Mouse (Mus musculus): Measurements from ENCODE around the gene Boc. TPM values are rescaled to one million over a fixed set of nuclear protein-coding genes. Genes with fewer than 3 reads are reported as not detected.
"Not testable (repeated sequence)": the region's sequence is repeated elsewhere in the genome, so short reads cannot be mapped to it uniquely, and the experiment has no call there.

Boc gene
- total RNA-seq, 4 experiments from 2014 or later = 3.5 to 4.0 (median 3.8) TPM

- DNase-seq (ENCODE audit: low spot score) = no peak
These were observed 67.6 kb downstream of the Boc start for GRCm38 (mm10) chr16:44491051-44491450.

GRCm38 (mm10) chr16:44487194-44487593 lies 71.5 kb downstream of the Boc start:
- DNase-seq (ENCODE audit: low spot score) = no peak

GRCm38 (mm10) chr16:44486612-44487011 lies 72.1 kb downstream of the Boc start:
- DNase-seq (ENCODE audit: low spot score) = no peak

- DNase-seq (ENCODE audit: low spot score) = no peak
These were observed 73.0 kb downstream of the Boc start for GRCm38 (mm10) chr16:44485691-44486090.

DNA sequence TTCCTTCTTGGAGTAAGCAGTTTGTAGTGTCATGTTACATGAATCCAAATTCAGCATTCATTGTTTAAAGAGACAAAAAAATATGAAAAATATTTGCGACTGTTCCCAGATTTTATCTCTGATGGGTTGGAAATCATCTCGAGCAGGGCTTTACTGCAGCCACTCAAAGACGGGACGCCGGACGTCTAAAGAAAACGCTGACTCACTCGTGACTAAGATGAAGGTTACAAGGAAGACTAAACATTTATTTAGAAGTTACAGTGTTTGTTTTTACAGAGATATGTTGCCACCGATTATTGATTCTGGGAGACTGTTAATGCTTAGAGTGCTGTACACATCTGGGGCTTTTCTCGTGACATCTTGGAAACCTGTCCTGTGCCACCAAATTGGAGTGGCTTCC lies 73.9 kb downstream of the Boc start:
- no peak for DNase-seq (ENCODE audit: low spot score)

GRCm38 (mm10) chr16:44484079-44484478 lies 74.6 kb downstream of the Boc start:
- peak; percentile 79 for DNase-seq (ENCODE audit: low spot score)

GRCm38 (mm10) chr16:44481599-44482593 lies 76.8 kb downstream of the Boc start:
- DNase-seq (ENCODE audit: low spot score) = no peak

DNA sequence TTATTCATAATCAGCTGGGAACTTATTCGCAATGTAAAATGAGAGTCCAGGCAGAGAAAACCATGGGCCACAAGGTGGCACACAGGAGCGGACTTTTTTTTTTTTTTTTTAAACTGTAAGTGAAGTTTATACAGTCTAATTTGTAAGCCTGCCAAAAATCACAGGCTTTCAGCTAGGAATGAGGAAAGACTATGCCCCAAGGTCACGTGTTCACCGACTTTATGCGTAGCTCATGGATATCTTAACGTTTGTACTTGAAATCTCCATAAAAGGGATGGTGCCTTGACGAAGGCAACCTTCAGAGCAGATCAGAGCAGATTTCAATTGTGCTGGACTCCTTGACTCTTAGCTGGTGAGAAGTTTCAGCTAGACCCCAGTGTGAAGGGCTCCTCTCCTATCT lies 78.1 kb downstream of the Boc start:
- no peak for DNase-seq (ENCODE audit: low spot score)

DNA sequence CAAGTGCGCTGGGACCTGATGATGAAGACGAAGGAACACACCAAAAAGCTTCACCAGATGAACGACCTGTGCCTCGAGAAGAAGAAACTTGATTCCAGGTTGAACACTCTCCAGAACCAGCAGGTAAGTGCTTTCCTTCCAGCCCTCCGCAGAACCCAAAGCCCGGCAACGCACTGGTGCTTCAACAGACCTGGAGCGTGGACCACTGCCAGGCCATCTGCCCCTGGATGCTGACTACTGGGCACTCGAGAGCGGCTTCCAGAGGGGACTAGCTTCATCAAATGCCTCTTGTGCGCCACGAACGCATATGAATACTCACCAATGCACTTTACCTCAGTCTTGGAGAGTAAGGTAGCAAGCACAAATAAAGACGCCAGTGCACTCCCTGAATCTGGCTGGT lies 78.8 kb downstream of the Boc start:
- DNase-seq (ENCODE audit: low spot score) = no peak

DNA sequence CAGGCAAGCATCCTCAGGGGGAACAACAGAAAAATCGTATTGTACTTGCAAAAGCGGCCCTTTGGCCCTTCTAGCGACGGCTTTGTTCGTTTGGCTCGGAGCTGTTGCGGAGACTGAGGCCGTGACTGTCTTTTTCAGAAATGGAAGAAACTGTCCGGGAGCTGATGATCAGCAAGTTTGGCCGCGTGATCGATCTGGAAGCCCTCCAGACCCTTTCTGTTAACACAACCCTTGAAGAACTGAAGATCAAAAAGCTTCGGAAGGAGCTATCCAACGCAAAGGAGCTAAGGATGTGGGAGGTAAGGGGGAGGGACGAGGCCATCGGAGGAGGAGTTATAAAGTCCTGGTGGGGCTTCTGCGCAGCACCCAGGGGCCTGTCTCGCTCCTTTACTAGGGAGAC lies 79.9 kb downstream of the Boc start:
- no peak for DNase-seq (ENCODE audit: low spot score)

DNA sequence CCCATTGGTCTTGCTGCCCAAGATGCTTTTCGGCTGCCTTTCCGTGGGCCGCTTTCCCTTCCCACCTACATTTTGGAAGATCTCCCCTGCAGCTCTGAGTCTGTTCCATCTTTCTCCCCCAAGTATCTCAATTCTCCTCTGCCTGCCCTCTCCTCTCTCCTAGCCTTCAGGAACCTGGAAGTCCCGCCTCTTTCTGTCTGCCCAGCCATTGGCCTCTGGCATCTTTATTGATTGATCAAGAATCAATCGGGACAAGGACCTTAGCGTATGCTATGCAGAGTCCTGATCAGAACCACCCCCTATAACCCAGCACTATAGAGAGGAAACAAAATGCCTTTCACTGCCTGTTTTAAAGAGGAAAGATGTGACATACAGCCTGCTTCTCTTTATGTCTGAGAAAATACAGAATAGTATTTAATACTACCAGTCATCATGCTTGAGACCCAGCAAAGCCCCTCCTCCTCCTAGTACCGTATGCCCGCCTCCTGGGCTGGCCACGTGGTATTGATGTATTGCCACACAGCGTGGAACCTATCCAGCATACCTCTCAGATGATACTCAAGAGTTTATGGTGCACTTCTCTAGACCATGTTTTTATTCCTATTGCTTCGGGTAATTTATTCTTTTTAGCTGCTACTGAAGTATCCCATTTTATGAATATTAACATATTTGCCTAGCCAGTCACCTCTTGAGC lies 82.9 kb downstream of the Boc start:
- DNase-seq (ENCODE audit: low spot score) = no peak

- DNase-seq (ENCODE audit: low spot score) = no peak
These were observed 83.4 kb downstream of the Boc start for GRCm38 (mm10) chr16:44475281-44475680.

GRCm38 (mm10) chr16:44460922-44461321 lies 97.8 kb downstream of the Boc start:
- no peak for DNase-seq (ENCODE audit: low spot score)

DNA sequence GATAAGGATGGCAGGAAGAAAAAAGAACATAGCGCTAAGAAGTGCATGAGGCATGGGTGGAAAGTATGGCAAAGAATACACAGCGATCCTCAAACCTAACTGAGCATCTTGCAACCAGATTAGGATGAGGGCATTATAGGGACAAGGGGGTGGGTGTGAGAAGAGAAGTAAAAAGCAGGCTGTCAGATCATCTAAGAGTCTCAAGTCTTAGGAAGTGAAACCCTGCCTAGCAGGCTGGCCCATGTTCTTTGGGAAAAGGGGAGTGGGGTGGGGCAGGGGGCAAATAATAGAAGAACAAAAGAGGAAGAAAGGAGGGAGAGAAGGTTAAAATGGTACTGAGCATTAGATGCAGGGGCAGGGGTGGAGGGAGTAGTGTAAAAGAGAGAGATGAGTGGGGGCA lies 99.9 kb downstream of the Boc start:
- no peak for DNase-seq (ENCODE audit: low spot score)

GRCm38 (mm10) chr16:44457858-44458257 lies 100.8 kb downstream of the Boc start:
- no peak for DNase-seq (ENCODE audit: low spot score)

GRCm38 (mm10) chr16:44441913-44442312 lies 116.8 kb downstream of the Boc start:
- DNase-seq (ENCODE audit: low spot score) = not testable (repeated sequence)

DNA sequence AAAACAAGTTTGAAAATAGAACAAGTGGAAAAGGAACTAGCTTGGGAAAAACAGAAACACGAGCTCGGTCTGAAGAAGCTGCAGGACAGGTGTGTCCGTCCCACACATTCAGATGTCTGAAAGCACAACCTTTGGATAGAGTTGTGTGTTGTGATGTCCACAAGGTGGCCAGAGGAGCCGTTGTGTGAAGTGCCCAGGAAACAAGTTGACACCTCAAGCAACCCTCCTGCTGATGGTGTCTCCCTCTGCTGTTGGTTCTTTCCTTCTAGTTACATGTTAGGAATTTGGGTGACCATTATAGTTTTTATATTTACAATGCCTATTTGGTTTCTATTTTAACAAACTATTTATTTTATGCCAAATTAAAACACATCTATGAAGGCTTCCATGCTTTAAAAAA lies 123.2 kb downstream of the Boc start:
- no peak for DNase-seq (ENCODE audit: low spot score)

Small RNA genes lying within 50 kb of the gene (microRNA-seq; reads per million reads assigned to microRNA genes)
- gene Mir3081 = not detected

Other genes starting within 250 kb of the Boc start
- gene Sidt1, start 225.7 kb downstream of the Boc start, total RNA-seq (2022) = under 1 TPM; 0.37 to 0.49 (median 0.41) TPM
- 10 to 100 TPM in 1 of 4 experiments, 1 to 10 TPM in 3; 6.5 to 10.2 (median 9.0) TPM for gene Spice1, start 211.8 kb downstream of the Boc start, total RNA-seq (2022)
- gene Cfap44, start 164.1 kb downstream of the Boc start, total RNA-seq (2022) = not detected
- 1 to 10 TPM; 4.1 to 6.4 (median 5.2) TPM for gene Nepro, start 165.4 kb upstream of the Boc start, total RNA-seq (2022)
- 10 to 100 TPM in 3 of 4 experiments, 1 to 10 TPM in 1; 9.6 to 11.7 (median 10.9) TPM for gene Gtpbp8, start 187.5 kb upstream of the Boc start, total RNA-seq (2022)
- under 1 TPM in 3 of 4 experiments, not detected in 1; 0.27 to 0.63 (median 0.28) TPM for gene Cd200r1, start 206.8 kb upstream of the Boc start, total RNA-seq (2022)